Mouse (Mus musculus) NIH3T3 (cell line): ENCODE data around the gene Efemp2.

Source experiments
- DNase-seq: peaks from one replicate; pipeline ENCODE4 v3.0.0-alpha.2; 2012; ENCODE audit warnings: low read depth

The Efemp2 gene

GRCm38 (mm10) chr19:5451766-5452165, 22.0 kb upstream of the Efemp2 start:
- no peak for DNase-seq

- no peak for DNase-seq
Observed at GRCm38 (mm10) chr19:5455037-5455436, 18.7 kb upstream of the Efemp2 start.

GRCm38 (mm10) chr19:5455568-5455967, 18.2 kb upstream of the Efemp2 start:
- DNase-seq = no peak

GRCm38 (mm10) chr19:5456241-5456921, 17.4 kb upstream of the Efemp2 start:
- DNase-seq = peak; percentile 56

GRCm38 (mm10) chr19:5456922-5457745, 16.6 kb upstream of the Efemp2 start:
- DNase-seq = peak; percentile 99

- DNase-seq = no peak
Observed at GRCm38 (mm10) chr19:5457746-5458442, 15.9 kb upstream of the Efemp2 start, which contains the start of gene Ccdc85b. Gene Ccdc85b, minus strand, starts transcription at chr19:5457894.

- peak; percentile 79 for DNase-seq
Observed at GRCm38 (mm10) chr19:5459019-5459418, 14.7 kb upstream of the Efemp2 start.

- DNase-seq = no peak
Observed at GRCm38 (mm10) chr19:5459896-5460295, 13.9 kb upstream of the Efemp2 start.

- DNase-seq = peak; percentile 94
Observed at GRCm38 (mm10) chr19:5460465-5460911, 13.3 kb upstream of the Efemp2 start, which contains the start of gene Fibp. Gene Fibp, plus strand, starts transcription at chr19:5460615.

- no peak for DNase-seq
Observed at GRCm38 (mm10) chr19:5461411-5461810, 12.3 kb upstream of the Efemp2 start.

GRCm38 (mm10) chr19:5463212-5463611, 10.5 kb upstream of the Efemp2 start:
- DNase-seq = no peak

- peak; percentile 80 for DNase-seq
Observed at GRCm38 (mm10) chr19:5463791-5464562, 9.8 kb upstream of the Efemp2 start.

GRCm38 (mm10) chr19:5465037-5465436, 8.7 kb upstream of the Efemp2 start:
- no peak for DNase-seq

- no peak for DNase-seq
Observed at GRCm38 (mm10) chr19:5466916-5467500, 6.7 kb upstream of the Efemp2 start.

- DNase-seq = no peak
Observed at GRCm38 (mm10) chr19:5468374-5468773, 5.4 kb upstream of the Efemp2 start, which contains the start of gene Ctsw. Gene Ctsw, minus strand, starts transcription at chr19:5468507.

GRCm38 (mm10) chr19:5471846-5472245, 1.9 kb upstream of the Efemp2 start:
- peak; percentile 89 for DNase-seq

GRCm38 (mm10) chr19:5472857-5473256, 897 bp upstream of the Efemp2 start:
- peak; percentile 73 for DNase-seq

- peak; percentile 84 for DNase-seq
Observed at GRCm38 (mm10) chr19:5474281-5475068, 721 bp downstream of the Efemp2 start.

- DNase-seq = no peak
Observed at GRCm38 (mm10) chr19:5475069-5475714, 1.4 kb downstream of the Efemp2 start.
